Comparison of ENCODE assay signal across 8 mouse cellular contexts in the genomic region with DNA sequence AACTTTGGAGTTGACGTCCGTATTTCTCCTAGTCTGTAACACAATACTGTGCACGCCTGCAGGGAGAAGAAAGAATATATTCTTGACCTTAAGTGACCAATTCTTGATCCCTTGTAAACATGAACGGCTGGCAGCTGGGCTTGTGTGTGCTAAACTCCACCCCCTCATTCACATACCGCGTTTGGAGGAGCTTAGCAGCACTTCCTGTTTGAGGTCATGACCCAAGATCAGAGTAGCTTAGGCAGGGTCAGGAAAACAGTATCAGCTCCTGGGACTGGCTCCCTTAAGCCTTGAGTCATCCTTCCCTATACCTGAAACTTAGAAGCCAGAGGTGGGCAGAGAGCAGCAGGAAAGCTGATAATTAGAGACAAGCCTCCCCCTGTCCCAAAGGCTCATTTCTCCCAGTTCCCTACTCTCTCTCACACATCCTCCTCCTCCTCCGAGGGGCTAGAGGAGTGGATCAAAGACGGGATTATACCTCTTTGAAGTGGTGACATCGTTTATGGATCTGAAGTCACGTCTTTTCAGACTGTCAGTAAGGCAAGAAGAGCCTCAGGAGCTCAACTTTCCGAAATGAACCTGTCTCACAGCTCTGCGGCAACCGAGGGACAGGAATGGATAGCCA.
DNase-seq lines count a peak whose midpoint lies in the region; ATAC-seq and TF ChIP-seq lines count a peak whose summit lies in the region.

No protein-coding gene starts in this region.

- TF ChIP-seq POLR2A in myocyte (IDR thresholded peaks at IDR 0.05; ENCODE audit: insufficient read length, low read depth), result no peak

- H3K36me3 ChIP-seq in embryonic facial prominence, embryonic 11.5 days (replicated peaks; ENCODE audit: control insufficient read depth, insufficient read depth, low read depth, low read length), result no peaks in the 10 kb centered on the region
- H3K36me3 ChIP-seq in liver, embryonic 14.5 days (replicated peaks; ENCODE audit: control insufficient read depth, insufficient read depth, low read depth), result no peaks in the 10 kb centered on the region
- H3K36me3 ChIP-seq in myocyte (ENCODE audit: control insufficient read depth, insufficient read depth), result no peaks in the 10 kb centered on the region

- no peaks in the 10 kb centered on the region for H3K4me1 ChIP-seq in embryonic facial prominence, embryonic 11.5 days (ENCODE audit: control insufficient read depth, insufficient read depth, low read length)
- peaks cover 0 to 6% of the 10 kb centered on the region in 2 experiments; a peak in 2 of 4 replicates for H3K4me1 ChIP-seq in liver, embryonic 14.5 days (replicated peaks; ENCODE audit: control insufficient read depth in 2 of 2, insufficient read depth in 2 of 2, low read length in 1 of 2)

- no peak for TF ChIP-seq CTCF in liver, embryonic 14.5 days (IDR thresholded peaks at IDR 0.05; ENCODE audit: low read depth)

- WGBS in embryonic facial prominence, embryonic 11.5 days, result 8% methylated on average over 13 of the region's 13 CpGs
- 26% methylated on average over 13 of the region's 13 CpGs for WGBS in liver, embryonic 14.5 days (ENCODE audit: insufficient replicate concordance)

- H3ac ChIP-seq in myocyte (ENCODE audit: control insufficient read depth, insufficient read length), result no peak overlapping the region

- no peak for TF ChIP-seq EP300 in liver, embryonic 14.5 days (IDR thresholded peaks at IDR 0.05; ENCODE audit: low read depth)

- H3K27ac ChIP-seq in embryonic facial prominence, embryonic 11.5 days (replicated peaks; ENCODE audit: low read depth, low read length), result no peak overlapping the region
- no peak overlapping the region for H3K27ac ChIP-seq in liver, embryonic 14.5 days

- no peak overlapping the region for H3K4me2 ChIP-seq in embryonic facial prominence, embryonic 11.5 days (ENCODE audit: low read depth, low read length)
- peak overlapping the region; percentile 41 for H3K4me2 ChIP-seq in liver, embryonic 14.5 days (ENCODE audit: low read depth)
- H3K4me2 ChIP-seq in myocyte (ENCODE audit: low read depth), result peak overlapping the region; percentile 65

- no peaks in the 10 kb centered on the region for H3K9me3 ChIP-seq in embryonic facial prominence, embryonic 11.5 days (replicated peaks; ENCODE audit: control insufficient read depth, low read length)
- no peaks in the 10 kb centered on the region for H3K9me3 ChIP-seq in liver, embryonic 14.5 days (ENCODE audit: control insufficient read depth, low read length)

- peak; percentile 62 for DNase-seq in gastrocnemius, adult 18-20 months (ENCODE audit: low spot score)
- DNase-seq in gastrocnemius, postnatal 4 days (ENCODE audit: low spot score in 2 of 2), result no peak
- peak; percentile 66 for DNase-seq in embryonic facial prominence, embryonic 11.5 days (ENCODE audit: low spot score)
- peak in 1 of 3 experiments; percentile 24 for DNase-seq in liver, embryonic 14.5 days (ENCODE audit: low read depth in 3 of 3, low spot score in 3 of 3)
- no peak for DNase-seq in cerebellum, adult 8-10 months
- DNase-seq in right cerebral cortex, postnatal 25 days, result no peak

- H3K9ac ChIP-seq in embryonic facial prominence, embryonic 11.5 days (replicated peaks; ENCODE audit: low read length), result no peak overlapping the region
- no peak overlapping the region for H3K9ac ChIP-seq in liver, embryonic 14.5 days (replicated peaks)

- H3K4me3 ChIP-seq in embryonic facial prominence, embryonic 11.5 days (ENCODE audit: low read depth, low read length), result no peak overlapping the region
- H3K4me3 ChIP-seq in liver, embryonic 14.5 days (ENCODE audit: insufficient read depth in 1 of 2, low read depth in 2 of 2, low read length in 2 of 2), result no peak overlapping the region
- H3K4me3 ChIP-seq in myocyte, result no peak overlapping the region

- no peaks in the 10 kb centered on the region for H3K79me2 ChIP-seq in myocyte (ENCODE audit: control insufficient read depth, insufficient read depth)

- peak; percentile 81; the same call in 1 of the 2 replicates for ATAC-seq in embryonic facial prominence, embryonic 11.5 days (replicated peaks; ENCODE audit: insufficient number of reproducible peaks, low FRiP score, low TSS enrichment, low read depth)
- ATAC-seq in hematopoietic stem cell, adult 5-6 weeks (replicated peaks in 1 of 2; ENCODE audit: insufficient read depth in 1 of 2, low FRiP score in 2 of 2, low TSS enrichment in 1 of 2, low read depth in 1 of 2, poor library complexity in 2 of 2, severe bottlenecking in 2 of 2), result peak; percentile 91 to 95
- ATAC-seq in liver, embryonic 14.5 days (ENCODE audit: insufficient read depth), result 0 out of 2 replicates have a peak, but pooled peaks have one; percentile 52

- no peaks in the 10 kb centered on the region for H3K27me3 ChIP-seq in embryonic facial prominence, embryonic 11.5 days (ENCODE audit: control insufficient read depth, insufficient read depth, low read length)
- H3K27me3 ChIP-seq in liver, embryonic 14.5 days (ENCODE audit: control insufficient read depth, insufficient read depth, low read length), result no peaks in the 10 kb centered on the region
- no peaks in the 10 kb centered on the region for H3K27me3 ChIP-seq in myocyte (ENCODE audit: control insufficient read depth, insufficient read depth, insufficient read length)

TF ChIP-seq in myocyte, 11 proteins besides CTCF, POLR2A, EP300 and RAD21:
- TF ChIP-seq USF1 (IDR thresholded peaks at IDR 0.05; ENCODE audit: low read depth) (no peak), MYOD1 (IDR thresholded peaks at IDR 0.05; ENCODE audit: control insufficient read depth in 1 of 3, insufficient read length in 2 of 3, low read depth in 2 of 3) (peak; percentile 31 to 80 (median 38)), CEBPB (IDR thresholded peaks at IDR 0.05; ENCODE audit: insufficient read depth, poor library complexity, severe bottlenecking) (no peak), MYOG (IDR thresholded peaks at IDR 0.05; ENCODE audit: control insufficient read depth in 1 of 3, insufficient read depth in 1 of 3, insufficient read length in 2 of 3, low read depth in 2 of 3) (peak in 2 of 3 experiments; percentile 68 to 73), E2F4 (IDR thresholded peaks at IDR 0.05; ENCODE audit: insufficient read depth) (no peak)

Comparison
In these comparisons a context has a peak if more than half of its experiments do, and no peak if none do; other contexts are left out.
1. DNase-seq: peak in gastrocnemius, adult 18-20 months (single experiment) and embryonic facial prominence, embryonic 11.5 days (single experiment); none in gastrocnemius, postnatal 4 days (0 of 2), cerebellum, adult 8-10 months (single experiment) and right cerebral cortex, postnatal 25 days (single experiment).
2. Peak in every context shown above with its lines, with median percentiles within 50 percentile points of each other: ATAC-seq.